Mouse (Mus musculus) 416B (cell line): ENCODE data around the gene Sorbs1.
"Not testable (repeated sequence)": the region's sequence is repeated elsewhere in the genome, so short reads cannot be mapped to it uniquely, and the experiment has no call there.

Experiments
- DNase-seq: peaks from one replicate; pipeline ENCODE4 v3.0.0; 2011; ENCODE audit warnings: low read depth

Gene Sorbs1

DNA sequence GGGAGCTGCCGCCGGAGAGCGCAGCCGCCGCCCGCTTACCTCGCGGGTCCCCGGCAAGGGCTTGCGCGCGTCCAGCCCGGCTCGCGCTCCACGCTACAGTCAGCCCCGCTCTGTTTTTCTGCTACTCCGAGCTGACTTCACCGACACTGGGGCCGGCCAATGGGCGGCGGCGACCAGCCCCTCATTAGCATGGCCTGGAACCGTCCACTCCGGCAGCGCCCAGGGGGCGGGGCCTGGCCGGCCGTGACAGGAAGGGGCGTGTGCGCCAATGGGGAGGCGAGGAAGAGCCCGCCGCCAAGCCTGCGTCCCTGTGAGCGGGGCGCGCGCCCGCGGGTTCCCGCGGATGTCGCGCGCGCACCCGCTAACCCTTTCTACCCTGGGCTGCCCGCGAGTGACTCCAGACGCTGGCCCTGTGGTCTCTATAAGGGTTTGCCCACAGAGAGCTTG, at the start of gene Sorbs1:
TSS of gene Sorbs1 (minus strand) at position 148 of the 447 bp plus-strand sequence.
- DNase-seq: peak; percentile 93

DNA sequence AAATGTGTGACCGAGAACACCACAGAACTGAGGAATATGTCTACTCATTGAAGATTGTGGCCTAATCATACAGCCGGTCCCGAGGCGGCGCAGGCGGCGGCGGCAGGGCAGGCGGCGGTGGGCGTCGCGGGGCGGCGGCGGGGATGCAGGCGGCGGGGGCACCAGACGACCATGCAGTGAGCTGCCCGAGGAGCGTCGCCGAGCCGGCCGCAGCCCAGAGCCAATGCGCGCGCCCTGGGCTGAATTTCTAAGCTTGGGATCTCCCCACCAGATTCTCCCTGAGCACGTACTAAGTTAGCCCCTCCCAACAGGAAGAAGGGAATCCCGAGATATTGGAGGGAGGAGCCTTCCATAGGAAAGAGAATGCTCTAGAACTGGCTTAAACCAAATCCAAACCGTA, 47.9 kb upstream of the Sorbs1 start:
- DNase-seq: not testable (repeated sequence)

DNA sequence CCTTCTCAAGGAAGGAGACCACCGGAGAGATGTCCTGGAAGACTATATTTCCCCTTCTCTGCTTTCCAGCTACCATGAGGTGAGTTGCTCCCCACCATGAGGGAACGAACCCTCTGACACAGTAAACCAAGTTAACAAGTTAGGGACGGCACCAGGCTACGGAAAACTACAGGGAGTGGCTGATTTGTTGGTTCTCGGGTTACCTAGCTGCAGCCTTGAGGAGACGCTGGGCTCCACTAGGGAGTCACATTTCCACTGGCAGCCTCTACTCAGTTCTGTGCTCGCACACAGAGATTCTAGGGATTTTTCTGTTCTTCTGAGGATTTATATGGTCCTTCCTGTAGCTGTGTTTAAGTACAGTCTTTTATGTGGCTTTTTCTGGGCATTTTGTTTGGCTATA, 42.5 kb upstream of the Sorbs1 start:
- no peak for DNase-seq

DNA sequence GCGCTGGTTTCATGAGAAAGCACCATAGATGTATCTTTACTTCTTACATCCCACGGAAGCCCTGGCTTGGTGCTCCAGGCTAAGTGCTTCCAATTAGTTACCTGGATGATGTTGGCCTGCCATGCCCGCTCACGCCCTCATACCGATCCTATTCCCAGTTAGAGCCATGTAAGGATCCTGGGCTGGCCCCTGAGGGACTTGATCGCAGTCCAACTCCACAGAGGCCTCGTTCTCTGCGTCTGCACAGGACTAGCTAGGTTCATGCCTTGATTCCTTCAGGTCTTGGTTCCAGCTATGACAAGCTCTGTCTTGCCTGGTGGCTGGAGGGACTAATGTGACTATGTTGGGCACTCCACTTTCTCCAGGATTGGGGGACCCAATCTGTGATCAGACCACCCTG, 41.6 kb upstream of the Sorbs1 start:
- DNase-seq: no peak

DNA sequence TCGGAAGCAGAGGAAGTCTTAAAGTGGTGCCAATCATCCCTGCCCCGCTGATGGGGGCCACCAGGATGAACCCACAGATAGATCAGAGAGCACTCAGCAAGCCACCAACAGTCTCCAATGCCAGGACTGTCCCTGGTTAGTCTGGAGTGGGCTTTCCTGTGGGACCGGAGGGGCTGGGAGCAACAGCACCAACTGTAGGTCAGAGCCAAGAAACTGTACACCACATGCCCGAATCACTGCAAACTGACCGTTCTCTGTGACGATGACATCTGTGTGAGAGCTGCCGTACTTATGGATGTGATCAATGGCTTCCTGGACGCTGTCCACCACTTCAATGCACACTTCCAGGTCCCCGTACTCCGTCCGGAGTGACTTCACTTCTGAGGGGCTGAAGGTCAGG, 40.8 kb upstream of the Sorbs1 start:
- no peak for DNase-seq

DNA sequence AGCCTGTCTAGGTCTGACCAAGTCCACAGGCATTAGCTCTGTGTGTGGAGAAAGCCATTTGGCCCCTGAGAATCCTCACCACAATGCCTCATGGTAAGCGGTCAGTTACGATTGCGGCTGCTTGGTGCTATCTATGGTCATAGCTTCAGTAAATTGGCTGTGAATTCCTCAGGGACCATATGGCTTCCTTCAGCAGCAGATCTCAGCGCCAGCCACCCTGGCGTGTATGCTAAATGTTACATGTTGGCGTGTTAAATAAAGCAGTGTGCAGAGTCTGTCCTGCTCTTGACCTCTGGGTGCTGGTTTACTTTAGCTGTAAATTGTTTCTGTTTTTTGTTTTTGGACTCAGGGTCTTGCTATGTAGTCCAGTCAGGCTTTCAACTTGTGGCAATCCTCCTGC, 40.3 kb upstream of the Sorbs1 start:
- no peak for DNase-seq

DNA sequence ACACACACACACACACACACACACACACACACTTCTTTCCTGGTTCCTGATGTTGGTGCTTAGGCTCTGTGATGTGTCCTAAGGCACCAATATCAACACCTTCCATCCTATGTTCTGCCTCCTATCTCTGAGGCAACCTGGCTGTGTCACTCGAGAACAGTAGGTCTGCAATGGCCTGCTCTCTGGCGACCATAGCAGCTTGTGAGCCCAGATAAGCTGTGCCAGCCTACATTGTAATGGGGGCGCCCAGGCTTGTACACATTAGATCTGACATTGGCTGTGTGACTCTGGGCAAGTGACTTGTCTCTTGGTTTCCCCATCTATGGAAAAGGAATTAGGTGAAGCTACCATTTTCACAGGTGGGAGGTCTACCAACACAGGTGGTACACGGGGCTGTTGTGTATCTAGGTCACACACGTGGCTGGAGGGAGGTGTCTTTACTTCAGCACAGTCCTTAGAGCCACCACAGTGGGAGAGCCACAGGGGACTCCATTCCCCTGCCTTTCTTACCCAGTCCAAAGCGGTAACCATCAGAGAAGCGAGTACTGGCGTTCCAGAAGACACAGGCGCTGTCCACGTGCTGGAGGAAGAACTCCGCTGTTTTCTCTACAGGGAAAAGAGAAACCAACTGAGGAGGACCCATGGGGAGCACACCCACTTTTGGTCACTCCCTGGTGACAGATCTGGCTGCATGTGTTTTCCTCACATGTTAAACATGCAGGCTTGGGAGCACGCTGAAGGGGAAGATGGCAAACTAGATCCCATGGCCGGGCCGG, 39.6 kb upstream of the Sorbs1 start:
- DNase-seq: no peak

DNA sequence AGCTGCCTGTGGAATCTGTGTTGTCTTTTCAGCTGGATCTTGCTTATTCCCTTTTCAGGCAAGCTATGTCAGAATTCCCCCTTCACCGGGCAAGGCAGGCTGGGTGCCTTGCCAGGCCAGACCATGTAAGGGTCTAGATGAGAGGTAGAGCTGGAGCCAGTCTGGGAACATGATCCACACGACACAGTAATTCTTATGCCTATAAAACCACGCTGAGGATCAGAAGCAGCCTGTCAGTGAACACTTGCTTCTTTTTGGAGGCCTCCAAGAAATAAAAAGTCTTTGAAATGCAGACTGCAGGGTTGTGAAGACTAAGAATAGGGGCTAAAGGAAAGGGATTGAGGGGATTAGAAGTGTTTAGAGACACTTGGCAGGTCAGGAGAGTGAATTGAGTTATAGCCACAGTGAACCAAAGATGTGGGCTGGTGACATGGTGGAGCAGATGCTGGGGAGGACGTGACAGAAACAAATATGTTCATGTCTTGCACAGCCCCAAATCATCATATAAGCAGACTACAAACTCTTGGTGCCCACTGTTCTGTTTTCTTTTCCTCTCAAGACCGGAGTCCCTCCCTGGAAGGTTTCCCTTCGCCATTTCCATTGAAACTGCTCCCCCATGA, 36.0 kb upstream of the Sorbs1 start:
- no peak for DNase-seq

DNA sequence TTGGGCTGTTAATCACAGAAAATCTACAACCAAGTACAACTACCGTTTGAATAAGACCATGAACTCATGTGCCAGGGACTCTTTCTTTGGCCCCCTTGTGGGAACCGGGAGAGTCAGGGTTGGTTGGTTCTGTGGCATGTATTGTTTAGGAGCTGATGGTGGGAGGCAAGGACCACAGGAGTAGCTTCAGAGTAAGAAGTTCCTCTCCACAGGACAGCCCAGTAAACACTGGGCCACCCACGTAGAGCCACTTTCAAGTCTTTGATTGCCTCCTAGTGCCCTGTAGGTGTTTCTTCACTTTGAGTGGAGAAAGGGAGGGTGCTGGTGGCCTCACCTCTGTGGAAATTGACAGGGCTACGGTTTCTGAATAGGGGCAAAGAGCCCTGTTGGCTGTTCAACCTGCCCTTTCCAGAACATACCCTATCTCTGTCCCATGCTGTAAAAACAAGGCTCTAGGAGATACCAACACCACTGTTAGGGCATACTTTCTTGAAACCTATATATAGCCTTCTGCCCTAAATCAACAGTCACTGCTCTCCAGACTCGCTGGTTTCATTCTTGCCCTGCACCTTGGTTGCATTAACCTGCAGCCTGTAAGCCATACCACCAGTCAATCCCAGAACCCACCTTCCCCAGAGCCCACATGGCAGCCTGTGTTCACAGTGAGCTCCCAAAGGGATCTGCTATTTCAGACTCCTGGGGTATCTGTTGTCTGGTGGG, 35.4 kb upstream of the Sorbs1 start:
- no peak for DNase-seq

DNA sequence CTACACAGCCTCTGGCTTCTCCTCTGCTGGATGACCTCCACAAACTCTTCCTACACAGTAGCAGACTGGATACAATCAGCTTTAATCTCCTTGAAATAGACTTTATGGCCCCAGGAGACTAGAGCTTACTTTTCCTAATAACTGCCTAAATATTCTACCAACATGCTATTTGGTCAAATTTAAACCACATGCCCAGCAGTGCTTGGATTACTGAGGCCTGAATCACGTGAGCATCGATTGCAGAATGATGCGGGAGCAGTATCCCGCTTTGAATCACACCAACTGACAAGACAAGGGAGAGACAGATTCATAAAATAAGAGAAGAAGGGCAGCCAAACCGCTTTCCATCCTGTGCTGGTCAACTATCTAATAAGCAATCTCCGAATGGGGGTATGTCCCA, 34.8 kb upstream of the Sorbs1 start:
- no peak for DNase-seq

DNA sequence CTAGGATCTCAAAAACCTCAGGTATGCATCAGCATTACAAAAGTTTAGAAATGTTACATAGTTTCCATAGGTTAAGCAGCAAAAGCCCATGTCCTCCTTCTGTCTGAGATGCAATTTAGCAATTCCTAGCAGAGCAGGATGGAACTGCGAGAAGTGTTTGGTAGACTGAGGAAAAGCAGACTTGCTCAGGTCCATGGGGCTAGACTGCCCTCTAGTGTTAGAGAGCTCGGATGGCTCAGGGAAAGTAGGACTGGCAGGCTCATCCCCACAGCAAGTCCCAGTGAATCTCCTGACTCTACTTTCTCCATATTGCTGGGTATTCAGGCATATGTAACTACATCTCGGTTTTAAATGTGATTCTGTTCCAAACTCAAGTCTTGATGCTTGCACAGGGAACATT, 31.3 kb upstream of the Sorbs1 start:
- DNase-seq: peak; percentile 70

DNA sequence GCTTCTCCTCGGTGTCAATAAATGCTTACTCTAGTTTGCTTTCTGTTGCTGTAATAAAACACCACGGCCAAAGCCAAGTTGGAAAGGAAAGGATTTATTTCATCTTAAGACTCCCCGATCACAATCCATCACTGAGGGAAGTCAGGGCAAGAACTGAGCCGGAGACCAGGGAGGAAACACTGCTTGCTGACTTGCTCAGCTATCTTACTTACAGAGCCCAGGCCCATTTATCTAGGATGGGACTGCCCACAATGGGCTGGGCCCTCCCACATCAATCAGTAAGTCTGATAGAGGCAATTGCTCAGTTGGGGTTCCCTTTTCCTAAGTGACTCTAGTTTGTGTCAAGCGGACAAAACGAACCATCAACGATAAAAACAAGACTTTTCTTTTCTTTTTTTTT, 29.2 kb upstream of the Sorbs1 start:
- DNase-seq: no peak

DNA sequence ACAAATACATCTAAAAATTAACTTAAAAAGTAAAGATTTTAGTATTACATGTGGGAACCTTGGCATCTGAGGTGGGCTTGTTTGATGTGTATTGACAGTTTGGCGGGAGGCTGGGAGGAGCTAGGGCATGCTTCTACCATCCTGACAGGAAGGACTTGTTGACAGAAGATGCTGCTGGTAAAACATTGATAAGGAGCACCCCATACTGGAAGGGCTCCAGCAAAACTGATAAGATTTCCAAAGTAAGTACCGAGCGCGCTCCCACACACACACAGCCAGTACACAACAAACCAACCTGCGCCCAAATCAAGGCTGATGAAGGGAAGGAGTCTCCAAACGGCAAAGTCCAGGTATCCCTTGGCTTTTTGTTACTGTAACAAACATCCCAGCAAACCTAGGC, 22.9 kb upstream of the Sorbs1 start:
- peak; percentile 38 for DNase-seq

DNA sequence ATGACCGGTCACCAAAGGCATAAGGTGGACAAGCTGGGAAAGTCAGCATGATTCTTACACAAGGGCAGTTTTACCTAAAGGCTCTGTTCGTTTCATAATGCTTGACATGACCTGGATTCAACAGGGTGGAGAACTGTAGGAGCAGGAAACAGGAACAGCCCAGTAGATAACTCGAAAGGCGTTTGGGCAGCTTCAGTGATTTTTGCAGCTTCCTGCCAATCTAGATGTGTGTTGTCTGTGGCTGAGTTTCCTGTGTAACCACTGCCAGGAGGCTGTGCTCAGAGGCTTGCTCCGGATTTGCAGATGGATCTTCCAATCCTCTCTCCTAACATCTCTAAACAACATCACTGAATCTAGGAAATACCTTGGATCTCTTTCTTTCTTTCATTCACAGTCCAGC, 18.9 kb upstream of the Sorbs1 start:
- DNase-seq: no peak

DNA sequence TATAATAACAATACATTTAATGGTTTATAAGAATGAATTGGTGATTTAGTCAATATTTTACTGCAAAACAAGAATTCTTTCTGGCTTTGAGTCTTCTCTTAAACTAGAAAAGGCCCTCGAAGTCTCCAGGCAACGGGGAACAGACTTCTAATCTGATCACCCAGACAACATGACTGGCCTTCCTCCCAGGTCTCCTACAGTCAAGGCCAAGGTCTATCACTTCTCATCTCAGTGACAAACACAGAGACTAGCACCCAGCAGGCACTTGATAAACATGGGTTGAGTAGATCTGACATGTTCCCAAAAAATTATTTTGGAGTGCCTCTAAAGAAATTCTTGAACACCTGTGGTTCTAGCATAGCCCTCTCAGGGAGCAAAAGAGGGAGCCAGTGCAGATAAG, 16.7 kb upstream of the Sorbs1 start:
- DNase-seq: no peak

DNA sequence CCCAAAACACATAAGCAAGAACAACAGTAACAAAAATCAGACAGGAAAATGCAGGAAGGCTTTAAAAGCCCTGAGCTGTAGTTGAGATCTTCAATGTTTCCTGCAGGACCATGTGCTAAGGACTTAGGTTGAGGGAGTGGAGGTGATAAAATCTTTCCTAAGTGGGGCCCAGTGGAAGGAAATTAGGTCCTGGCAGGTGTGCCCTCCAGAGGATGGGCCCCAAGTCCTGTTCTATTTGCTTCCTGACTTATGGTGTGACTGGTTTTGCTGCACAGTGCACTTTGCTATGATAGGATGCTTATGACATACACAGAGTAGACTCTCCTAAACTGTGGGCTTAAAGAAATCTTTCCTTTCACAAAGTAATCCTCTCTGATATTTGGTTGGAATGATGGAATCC, 14.7 kb upstream of the Sorbs1 start:
- no peak for DNase-seq

DNA sequence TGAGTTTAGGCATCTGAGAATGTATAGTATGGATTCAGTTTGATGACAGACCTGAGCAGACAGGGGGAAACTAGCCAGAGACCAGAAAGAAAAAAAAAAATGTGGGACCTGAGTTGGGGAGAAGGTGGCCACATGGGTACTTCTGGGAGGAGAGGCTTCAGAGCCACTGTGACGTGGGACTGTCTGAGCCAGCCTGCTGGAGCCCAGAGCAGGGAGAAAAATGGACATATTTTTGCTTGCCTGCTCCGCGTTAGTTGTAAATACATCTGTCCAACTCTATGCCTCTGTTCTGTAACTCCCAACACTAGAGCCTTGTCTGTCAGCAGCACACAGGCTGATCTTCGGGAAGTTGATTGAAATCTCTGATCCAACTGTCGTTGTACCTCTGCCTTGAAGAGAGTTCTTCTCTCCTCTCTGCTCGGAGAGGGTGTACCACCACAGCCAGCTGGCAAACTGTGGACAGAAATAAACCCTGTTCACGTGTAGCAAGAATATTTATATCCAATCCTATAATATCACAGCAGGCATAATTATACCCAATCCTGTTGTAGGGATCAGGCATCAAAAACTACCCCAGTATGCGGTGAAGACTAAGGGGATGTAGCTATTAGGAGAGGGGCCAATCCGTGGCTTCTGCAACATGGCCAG, 12.9 kb upstream of the Sorbs1 start:
- DNase-seq: no peak

DNA sequence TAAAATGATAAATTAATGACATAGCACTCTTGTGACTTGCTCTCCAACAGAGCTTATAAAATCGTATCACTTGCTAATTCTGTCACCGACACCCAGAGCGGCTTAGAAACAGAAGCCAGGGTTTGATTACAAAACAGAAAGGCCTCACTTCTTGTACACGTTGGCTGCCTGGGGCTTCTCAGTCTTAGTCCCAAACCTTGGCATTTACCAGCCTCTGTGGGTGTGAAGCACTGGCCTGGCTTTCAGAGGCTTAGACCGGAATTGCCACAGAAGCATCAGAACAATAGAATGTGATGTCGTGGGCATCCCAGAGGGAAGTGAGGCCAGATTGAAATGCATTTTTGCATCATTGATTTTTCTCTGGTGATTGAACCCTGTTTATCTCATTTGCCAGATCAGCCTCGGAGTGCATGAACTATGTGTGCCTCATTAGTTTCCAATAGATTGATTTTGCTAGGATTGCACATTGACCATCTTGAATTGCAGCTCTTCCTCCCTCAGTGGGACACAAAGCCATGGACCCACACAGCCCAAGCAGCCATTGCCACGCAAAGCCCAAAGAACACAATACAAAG, 9.9 kb upstream of the Sorbs1 start:
- DNase-seq: no peak

DNA sequence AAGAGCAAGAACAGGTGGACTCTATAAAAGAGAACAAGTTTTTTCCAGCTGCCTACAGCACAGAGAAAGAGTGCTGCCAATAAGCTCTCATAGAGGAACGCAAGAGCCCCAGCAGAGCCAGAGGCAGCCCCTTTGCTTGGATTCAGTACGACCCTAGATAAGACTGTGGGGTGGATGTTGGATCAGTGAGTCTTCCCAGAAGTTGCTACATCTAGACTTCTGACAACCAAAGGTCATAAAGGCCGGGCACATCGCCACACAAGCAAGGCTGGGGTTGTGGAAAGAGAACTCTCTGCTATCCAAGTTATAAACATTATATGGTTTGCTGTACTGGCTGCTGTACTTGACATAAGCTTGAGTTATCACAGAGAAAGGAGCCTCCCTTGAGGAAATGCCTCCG, 6.8 kb upstream of the Sorbs1 start:
- DNase-seq: no peak

DNA sequence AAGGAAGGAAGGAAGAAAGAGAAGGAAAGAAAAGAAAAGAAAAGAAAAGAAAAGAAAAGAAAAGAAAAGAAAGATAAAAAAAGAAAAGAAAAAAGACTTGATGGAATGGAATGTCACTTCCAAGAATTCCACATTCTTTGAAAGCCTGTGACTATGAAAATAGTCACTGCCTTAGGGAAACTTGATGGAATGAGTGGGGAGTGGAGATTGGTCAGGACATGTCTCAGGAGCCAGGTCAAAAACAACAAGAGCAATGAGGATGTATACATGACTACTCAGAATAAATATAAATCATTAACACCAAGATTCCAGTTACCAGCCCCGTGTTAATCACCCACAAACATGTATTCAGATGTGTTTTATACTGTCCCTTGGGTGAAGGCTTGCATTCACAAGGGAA, 5.1 kb upstream of the Sorbs1 start:
- DNase-seq: no peak

DNA sequence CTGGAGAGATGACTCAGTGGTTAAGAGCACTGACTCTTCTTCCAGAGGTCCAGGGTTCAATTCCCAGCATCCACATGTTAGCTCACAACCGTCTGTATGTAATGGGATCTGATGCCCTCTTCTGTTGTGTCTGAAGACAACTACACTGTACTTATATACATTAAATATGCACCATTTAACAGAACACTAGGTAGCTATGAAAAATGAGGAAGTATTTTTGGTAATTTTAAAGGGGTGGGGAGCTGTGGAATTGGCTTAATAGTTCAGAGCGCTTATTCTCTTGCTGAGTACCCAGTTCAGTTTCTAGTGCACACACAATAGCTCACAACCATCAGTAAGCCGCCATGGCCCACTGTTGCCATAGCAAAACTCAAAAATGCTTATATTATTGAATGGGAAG, 2.0 kb upstream of the Sorbs1 start:
- DNase-seq: no peak

DNA sequence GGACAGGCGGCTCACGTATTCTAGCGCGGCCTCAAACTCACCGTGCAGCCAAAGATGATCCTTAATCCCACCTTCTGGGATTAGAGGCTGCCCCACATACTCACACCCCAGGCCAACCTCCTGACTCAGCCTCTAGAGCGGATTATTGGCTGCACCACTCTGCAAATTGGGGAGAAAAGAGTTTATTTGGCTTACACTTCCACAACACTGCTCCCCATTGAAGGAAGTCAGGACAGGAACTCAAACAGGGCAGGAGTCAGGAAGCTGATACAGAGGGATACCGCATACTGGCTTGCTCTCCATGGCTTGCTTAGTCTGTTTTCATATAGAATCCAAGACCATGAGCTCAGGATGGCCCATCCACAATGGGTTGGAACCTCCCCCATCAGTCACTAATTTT, 797 bp upstream of the Sorbs1 start:
- DNase-seq: no peak
